Mouse (Mus musculus) adrenal gland, adult (tissue): Measurements from ENCODE around the gene Trpm8.

Experiments used
- DNase-seq, 2 experiments: peaks; one replicate each; pipeline ENCODE4 v3.0.0; 2022 to 2023; ENCODE audit warnings: low spot score in 1 of 2; ENCODE audit not compliant: inconsistent age in 2 of 2

Gene Trpm8

GRCm38 (mm10) chr1:88277098-88277817, at the start of gene Trpm8, which contains the start of gene Hjurp:
Trpm8 (plus strand) TSS chr1:88277661.
Hjurp (minus strand) TSS chr1:88277633.
- DNase-seq, result peak; percentile 100

GRCm38 (mm10) chr1:88228121-88228520, 49.3 kb upstream of the Trpm8 start:
- DNase-seq, result peak in 1 of 2 experiments; percentile 19

- no peak for DNase-seq
These were observed 47.9 kb upstream of the Trpm8 start for GRCm38 (mm10) chr1:88229566-88229965.

GRCm38 (mm10) chr1:88229986-88230385, 47.5 kb upstream of the Trpm8 start:
- DNase-seq, result peak in 1 of 2 experiments; percentile 22

GRCm38 (mm10) chr1:88230421-88230820, 47.0 kb upstream of the Trpm8 start:
- DNase-seq, result no peak

GRCm38 (mm10) chr1:88230981-88231802, 46.3 kb upstream of the Trpm8 start:
- DNase-seq, result no peak

- peak in 1 of 2 experiments; percentile 7 for DNase-seq
These were observed 45.5 kb upstream of the Trpm8 start for GRCm38 (mm10) chr1:88231803-88232499.

GRCm38 (mm10) chr1:88232664-88233380, 44.6 kb upstream of the Trpm8 start:
- DNase-seq, result peak in 1 of 2 experiments; percentile 8

- DNase-seq, result no peak
These were observed 43.8 kb upstream of the Trpm8 start for GRCm38 (mm10) chr1:88233421-88234247.

- DNase-seq, result no peak
These were observed 43.2 kb upstream of the Trpm8 start for GRCm38 (mm10) chr1:88234248-88234610.

- no peak for DNase-seq
These were observed 42.8 kb upstream of the Trpm8 start for GRCm38 (mm10) chr1:88234646-88235045.

- no peak for DNase-seq
These were observed 42.2 kb upstream of the Trpm8 start for GRCm38 (mm10) chr1:88235046-88235893.

- no peak for DNase-seq
These were observed 41.5 kb upstream of the Trpm8 start for GRCm38 (mm10) chr1:88235894-88236415.

GRCm38 (mm10) chr1:88237311-88237710, 40.1 kb upstream of the Trpm8 start:
- no peak for DNase-seq

- DNase-seq, result no peak
These were observed 38.7 kb upstream of the Trpm8 start for GRCm38 (mm10) chr1:88238771-88239170.

- DNase-seq, result peak; percentile 69 to 82
These were observed 37.4 kb upstream of the Trpm8 start for GRCm38 (mm10) chr1:88240072-88240471.

GRCm38 (mm10) chr1:88240579-88240978, 36.9 kb upstream of the Trpm8 start:
- DNase-seq, result no peak

GRCm38 (mm10) chr1:88243861-88244260, 33.6 kb upstream of the Trpm8 start:
- no peak for DNase-seq

GRCm38 (mm10) chr1:88245881-88246280, 31.6 kb upstream of the Trpm8 start:
- no peak for DNase-seq
